Mouse (Mus musculus) 3134 (cell line): ENCODE measurements at regions not wholly inside any gene's neighbourhood (a gene's known extent, or its start where the extent isn't known, plus 50 kb on each side); places are given as distances from the start of the nearest gene placed in this dataset.

Experiments
- DNase-seq: peaks from one replicate; pipeline ENCODE4 v3.0.0-alpha.2; 2011; ENCODE audit warnings: low spot score; ENCODE audit not compliant: insufficient read length; ENCODE audit errors: extremely low read depth

DNA sequence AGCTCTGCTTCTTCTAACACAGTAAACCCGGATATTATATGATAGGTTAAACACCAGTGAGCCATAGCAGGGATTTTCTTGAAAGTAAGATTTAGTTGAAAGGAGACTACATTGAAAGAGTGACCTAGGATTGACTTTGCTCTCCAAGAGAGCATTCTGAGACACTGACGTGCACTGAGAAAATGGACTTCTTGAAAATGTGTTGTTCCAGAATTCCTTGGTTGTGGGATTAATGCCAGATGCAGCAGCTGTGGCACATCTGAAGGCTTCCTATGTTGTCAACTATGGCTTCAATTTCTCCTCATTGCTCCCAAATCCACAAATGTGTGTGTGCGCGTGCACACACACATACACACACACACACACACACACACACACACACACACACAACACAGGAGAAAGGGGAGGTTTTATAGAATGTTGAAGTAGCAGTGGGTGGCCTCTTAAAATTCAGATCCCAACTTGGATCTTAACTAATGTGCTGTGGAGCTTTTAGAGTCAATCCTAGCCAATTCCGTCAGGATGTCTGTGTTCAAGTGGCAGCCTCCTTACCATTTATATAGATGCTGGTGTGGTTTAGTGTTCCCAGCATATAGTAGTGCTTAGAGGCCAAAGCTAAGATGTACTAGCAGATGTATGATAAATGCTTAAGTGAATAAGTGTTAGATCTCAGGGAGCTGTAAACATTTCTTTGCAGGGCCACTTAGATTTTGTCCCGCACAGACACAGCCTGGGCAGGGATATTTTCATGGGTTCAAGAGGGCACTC, 346.5 kb downstream of the C1d start:
- DNase-seq: no peak

DNA sequence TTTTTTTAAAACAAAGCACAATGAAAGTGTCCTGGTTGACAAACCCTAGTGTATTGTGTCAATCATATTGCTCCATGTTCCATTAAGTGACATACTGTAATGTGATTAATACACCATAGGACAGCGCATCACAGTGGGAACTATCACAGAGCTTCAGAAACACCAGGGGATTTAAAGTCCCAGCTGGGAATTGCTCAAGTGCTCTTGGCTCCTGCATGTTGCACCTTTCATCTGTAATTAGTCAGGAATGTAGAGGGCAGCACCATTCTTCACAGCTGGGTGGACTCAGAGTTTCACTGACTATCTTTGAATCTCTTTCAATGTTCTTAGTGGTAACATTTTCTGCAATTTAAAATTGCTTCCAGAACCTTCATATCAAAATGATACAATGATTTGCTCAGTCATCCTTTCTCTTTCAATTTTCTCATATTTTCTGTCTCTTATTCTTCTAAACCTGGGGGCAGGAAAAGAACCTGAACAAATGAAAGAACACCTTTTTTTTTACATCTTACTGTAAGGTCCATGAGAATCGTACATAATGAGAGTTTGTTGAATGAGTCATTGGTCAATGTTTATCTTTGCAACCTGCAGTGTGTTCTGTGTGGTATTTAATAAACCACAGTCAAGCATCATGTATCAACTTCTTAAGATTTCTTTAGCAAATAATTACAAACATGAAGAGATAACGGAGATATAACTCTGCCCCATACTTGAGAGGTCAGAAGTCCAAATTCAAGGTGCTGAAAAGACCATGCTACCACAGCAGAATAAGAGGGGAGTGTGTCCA, 333.0 kb downstream of the Etaa1 start:
- no peak for DNase-seq

GRCm38 (mm10) chr11:17629541-17630171, 324.0 kb downstream of the Etaa1 start:
- no peak for DNase-seq

GRCm38 (mm10) chr11:17630172-17630553, 323.5 kb downstream of the Etaa1 start:
- DNase-seq: no peak

DNA sequence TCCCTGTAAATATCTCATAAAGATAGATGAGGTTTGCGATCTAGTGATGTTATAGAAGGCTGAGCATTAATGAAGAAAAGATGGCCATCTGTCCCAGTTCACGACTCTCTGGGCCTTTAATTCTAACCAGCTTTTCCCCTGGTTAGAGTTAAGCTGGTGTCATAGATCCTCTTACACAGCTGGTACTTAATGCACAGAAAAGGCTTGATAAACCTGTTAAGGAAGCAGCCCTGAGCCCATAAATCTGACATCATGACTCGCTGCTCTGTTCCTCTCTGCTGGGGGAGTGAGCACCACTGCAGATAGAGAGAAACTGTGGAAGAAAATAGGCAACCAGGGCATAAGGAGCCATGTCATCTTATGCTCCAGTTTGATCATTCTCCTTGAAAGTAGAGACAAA, 316.5 kb downstream of the Etaa1 start:
- DNase-seq: no peak

DNA sequence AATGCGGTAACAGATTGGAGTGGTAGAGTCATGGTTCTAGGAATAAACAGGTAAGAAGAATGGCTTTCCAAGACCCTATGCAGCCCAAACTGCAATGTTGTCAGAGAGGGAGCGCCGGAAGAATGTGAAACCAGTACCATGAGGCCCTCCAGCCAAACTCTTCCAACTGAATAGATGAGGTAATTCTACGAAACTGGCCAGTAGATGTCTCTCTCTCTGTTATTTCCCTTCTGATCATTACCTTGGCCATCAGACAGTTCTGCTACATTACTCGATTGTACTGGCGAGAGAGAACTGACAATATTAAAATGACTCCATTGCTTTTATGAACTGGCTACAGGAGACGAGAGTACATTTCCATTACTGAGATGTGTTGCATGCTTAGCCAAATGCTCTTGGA, 313.8 kb downstream of the Etaa1 start:
- DNase-seq: no peak

GRCm38 (mm10) chr11:17647441-17647840, 306.2 kb downstream of the Etaa1 start:
- DNase-seq: no peak

GRCm38 (mm10) chr11:17651389-17652156, 302.1 kb downstream of the Etaa1 start:
- no peak for DNase-seq

DNA sequence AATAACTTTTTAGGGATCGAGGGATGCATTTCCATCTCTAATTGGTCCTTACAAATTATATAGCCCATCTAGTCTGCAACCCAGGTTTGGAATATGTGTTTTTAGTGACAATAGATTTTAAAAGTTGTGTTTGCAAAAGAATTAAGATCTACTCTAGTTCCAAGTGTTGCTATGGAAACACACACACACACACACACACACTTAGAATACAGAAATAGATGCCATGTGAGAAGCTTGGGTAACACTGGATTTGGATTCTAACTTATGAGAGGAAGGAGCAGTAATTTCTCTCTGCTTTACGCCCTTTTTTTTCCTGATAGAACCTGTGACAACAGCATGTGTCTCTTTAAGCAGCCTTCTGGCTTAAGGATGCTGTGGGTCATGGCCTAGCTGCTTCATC, 297.8 kb downstream of the Etaa1 start:
- DNase-seq: no peak

- no peak for DNase-seq
Observed at GRCm38 (mm10) chr11:17657720-17658119, 296.0 kb downstream of the Etaa1 start.

DNA sequence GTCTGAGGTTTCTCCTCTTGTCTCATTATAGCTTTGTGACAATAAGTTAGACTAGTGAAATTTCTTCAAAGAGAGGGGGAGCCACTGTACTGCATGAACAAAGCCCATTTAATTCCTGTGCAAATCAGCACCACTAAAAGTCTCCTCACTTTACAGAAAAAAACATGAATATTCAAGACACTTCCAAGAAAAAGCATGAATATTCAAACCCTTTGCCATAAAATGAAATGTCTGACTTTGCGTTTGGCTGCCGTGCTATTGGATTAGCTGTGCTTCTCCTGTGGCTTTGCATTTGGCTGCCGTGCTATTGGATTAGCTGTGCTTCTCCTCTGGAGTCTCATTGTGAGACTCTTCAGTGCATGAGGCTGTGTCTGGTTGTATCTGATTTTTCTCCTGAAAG, 295.4 kb downstream of the Etaa1 start:
- no peak for DNase-seq

GRCm38 (mm10) chr11:17658717-17659116, 295.0 kb downstream of the Etaa1 start:
- no peak for DNase-seq

GRCm38 (mm10) chr11:17663893-17664292, 289.8 kb downstream of the Etaa1 start:
- DNase-seq: no peak

DNA sequence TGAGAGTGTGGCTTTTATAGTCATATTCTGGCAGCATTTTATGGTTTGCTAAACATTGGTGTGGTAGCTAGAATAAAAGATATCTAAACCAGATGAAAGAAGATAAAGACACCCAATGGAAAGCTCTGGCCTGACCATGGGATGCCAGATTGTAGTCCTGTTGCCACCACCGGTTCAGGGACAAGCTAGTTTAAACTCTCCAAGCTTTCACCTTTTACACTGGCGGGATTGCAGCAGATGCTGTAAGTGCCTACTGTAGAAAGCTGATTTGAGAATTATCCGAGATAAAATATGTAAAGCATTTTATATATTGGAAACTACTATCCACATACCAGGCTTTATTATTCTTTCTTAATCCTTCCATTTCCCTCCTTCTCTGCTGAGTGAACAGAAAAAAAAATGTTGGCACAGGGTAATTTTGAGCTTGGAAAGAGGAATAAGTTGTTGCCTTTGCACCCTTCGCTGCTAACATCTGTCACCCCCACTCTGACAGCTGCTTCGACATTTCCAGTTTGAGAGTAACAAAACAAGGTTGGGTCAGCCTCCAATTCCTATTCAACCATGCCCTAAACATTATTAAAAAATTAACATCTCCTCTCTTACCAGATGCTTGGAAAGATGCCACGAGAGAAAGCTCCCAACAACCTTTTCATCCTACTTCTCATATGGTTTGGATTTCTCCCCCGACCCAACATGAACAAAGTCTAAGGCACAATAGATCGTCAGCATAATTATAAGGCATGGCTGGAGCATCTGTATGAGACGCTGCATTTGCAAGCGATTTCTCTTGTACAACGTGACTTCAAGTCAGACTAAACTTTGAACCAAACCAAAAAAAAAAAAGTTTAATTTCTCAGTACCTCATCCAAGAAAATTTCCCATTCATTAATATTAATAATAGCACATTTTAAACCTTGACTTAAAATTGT, 287.8 kb downstream of the Etaa1 start:
- no peak for DNase-seq

DNA sequence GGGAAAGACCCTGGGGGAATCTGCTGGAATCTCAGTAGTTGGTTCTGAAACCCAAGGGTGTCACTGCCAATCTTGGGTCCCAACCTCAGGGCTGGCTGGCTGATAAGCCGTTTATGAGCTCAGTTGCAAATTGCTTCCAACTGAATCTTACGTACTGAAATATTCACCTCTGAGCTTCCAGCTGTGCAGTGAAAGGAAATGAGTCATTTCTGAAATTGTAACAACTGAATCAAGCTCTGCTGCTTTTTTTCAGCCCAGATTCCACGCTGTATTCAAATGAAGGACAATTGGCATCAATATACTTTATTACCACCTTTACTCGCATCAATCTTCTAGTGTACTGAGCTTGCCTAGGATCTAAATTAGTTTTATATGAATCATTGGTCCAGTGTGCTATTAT, 272.7 kb downstream of the Etaa1 start:
- no peak for DNase-seq

DNA sequence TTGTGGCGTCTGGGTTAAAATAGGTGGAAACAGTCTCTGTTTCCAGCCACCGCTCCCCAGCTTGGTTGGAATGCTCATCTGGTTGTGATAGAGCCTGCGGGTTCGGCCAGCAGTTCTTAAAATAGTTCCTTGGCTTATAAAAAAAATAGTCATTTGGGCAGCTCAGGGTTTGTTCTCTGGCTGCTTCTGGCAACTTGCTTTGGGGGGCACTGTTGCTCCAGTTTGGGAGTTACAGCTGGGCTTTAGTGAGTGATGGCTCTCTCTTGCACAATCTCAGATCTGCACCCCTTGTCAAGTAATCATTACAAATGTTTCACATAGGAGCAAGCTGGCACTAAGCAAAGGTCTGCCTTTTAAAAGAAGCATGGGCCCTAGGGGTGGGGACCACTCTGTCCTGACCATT, 268.0 kb downstream of the Etaa1 start:
- no peak for DNase-seq

GRCm38 (mm10) chr11:17686806-17687205, 266.9 kb downstream of the Etaa1 start:
- DNase-seq: peak; percentile 6

DNA sequence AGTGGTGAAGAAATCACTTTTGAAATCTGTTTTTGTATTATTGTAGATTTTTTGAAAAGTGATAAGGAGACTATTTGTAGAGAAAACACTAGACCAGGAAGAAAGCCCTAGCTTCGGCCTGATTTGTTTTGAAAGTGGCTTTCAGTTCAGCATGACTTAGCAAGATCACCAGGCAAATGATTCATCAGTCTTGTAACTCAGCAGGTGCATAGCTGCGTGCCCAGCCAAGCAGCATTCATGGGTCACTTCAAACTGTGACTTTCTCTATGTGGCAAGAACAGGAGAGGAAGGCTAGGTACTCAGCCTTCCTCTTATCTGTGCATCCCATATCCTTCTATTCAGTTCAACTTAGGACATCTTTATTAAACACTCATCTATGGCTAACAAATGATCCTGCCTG, 259.5 kb downstream of the Etaa1 start:
- DNase-seq: no peak

GRCm38 (mm10) chr11:17708769-17709168, 244.9 kb downstream of the Etaa1 start:
- no peak for DNase-seq

DNA sequence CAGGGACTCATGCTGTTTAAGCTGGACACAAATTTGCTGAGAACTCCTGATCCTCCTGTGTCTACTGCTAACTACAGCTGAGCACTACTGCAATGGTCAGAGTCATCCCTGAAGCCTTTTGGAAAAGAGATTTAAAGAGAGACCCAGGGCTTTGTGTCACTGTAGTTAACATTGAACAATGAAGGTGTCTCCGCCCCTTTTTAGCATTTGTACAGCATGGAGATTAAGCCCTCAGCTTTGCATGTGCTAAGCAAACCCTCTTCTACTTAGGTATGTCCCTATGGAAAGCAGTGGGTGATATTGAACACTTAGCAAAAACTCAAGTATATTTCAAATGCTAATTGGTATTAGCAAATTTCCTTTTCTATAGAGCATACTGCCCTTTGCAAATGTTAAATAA, 231.6 kb downstream of the Etaa1 start:
- DNase-seq: no peak
